Mouse (Mus musculus) layer of hippocampus, adult 2 months (tissue): Measurements from ENCODE around the gene Gm28041. TPM values are rescaled to one million over a fixed set of nuclear protein-coding genes. Genes with fewer than 3 reads are reported as not detected.
"Not testable (repeated sequence)": the region's sequence is repeated elsewhere in the genome, so short reads cannot be mapped to it uniquely, and the experiment has no call there.

Experiments used
- DNase-seq, 2 experiments: peaks; one replicate each; pipeline ENCODE4 v3.0.0; 2022; ENCODE audit warnings: low spot score in 2 of 2
- H3K27ac ChIP-seq: fragments of 200-600 bp; 2 replicates; pipeline ENCODE4 v1.8.1; 2022
- H3K4me3 ChIP-seq: fragments of 200-600 bp; 2 replicates; pipeline ENCODE4 v1.8.1; 2022; ENCODE audit warnings: mild to moderate bottlenecking
- CTCF ChIP-seq: fragments of 200-600 bp; conservative IDR thresholded peaks from 2 replicates; pipeline ENCODE4 v1.8.1; 2022; ENCODE audit warnings: antibody characterized with exemption, mild to moderate bottlenecking, moderate library complexity
- long read RNA-seq, 2 experiments: library from polyadenylated mRNA; stranded (forward); transcript quantifications; one replicate each; pipeline ENCODE4 v2.0.0; 2021; ENCODE audit warnings: borderline mapping rate in 2 of 2
- total RNA-seq, 2 experiments: library from RNA; stranded (reverse); gene quantifications; 2 replicates each; pipeline ENCODE4 v1.2.3; 2021

The Gm28041 gene
- under 1 TPM in 1 of 2 experiments, not detected in 1; 0.72 TPM for total RNA-seq
- long read RNA-seq, experiment 1, result 0 reads
- long read RNA-seq, experiment 2, result 0 reads

GRCm38 (mm10) chr13:67375050-67375911, at the start of gene Gm28041, which contains the start of gene Zfp456:
Gene Gm28041 (minus strand): TSS chr13:67375733.
Gene Zfp456 (minus strand): TSS chr13:67375810.
- DNase-seq, result peak; percentile 20 to 22
- H3K4me3 ChIP-seq, result peak within 1 kb of the TSS; percentile 42
- not testable (repeated sequence) for H3K27ac ChIP-seq

- not testable (repeated sequence) for DNase-seq, H3K4me3 ChIP-seq, H3K27ac ChIP-seq
These were observed 47.0 kb upstream of the Gm28041 start for GRCm38 (mm10) chr13:67422532-67422931.

GRCm38 (mm10) chr13:67421207-67421857, 45.8 kb upstream of the Gm28041 start, which contains the start of gene Zfp459:
Gene Zfp459 (minus strand): TSS chr13:67421418.
- H3K4me3 ChIP-seq, result peak within 1 kb of the TSS; percentile 75
- peak; percentile 4 to 36 for DNase-seq
- no peak for TF ChIP-seq CTCF
- H3K27ac ChIP-seq, result 0 out of 2 replicates have a peak within 1 kb of the TSS, but pooled peaks have one; percentile 20

- Histone ChIP-seq H3K4me3 (peak overlapping the region; percentile 75), H3K27ac (0 out of 2 replicates have a peak overlapping the region, but pooled peaks have one; percentile 20)
- no peak for DNase-seq
- TF ChIP-seq CTCF, result no peak
These were observed 45.1 kb upstream of the Gm28041 start for GRCm38 (mm10) chr13:67420558-67421206.

- DNase-seq, result no peak
- Histone ChIP-seq H3K27ac (no peak overlapping the region), H3K4me3 (no peak overlapping the region)
- TF ChIP-seq CTCF, result no peak
These were observed 41.3 kb upstream of the Gm28041 start for GRCm38 (mm10) chr13:67416811-67417210.

- H3K4me3 ChIP-seq, result no peak overlapping the region
- no peak overlapping the region for H3K27ac ChIP-seq
- TF ChIP-seq CTCF, result no peak
- no peak for DNase-seq
These were observed 40.2 kb upstream of the Gm28041 start for GRCm38 (mm10) chr13:67415759-67416158.

- TF ChIP-seq CTCF, result peak; percentile 54
- H3K27ac ChIP-seq, DNase-seq, H3K4me3 ChIP-seq: not testable (repeated sequence)
These were observed 38.1 kb upstream of the Gm28041 start for GRCm38 (mm10) chr13:67413634-67414033.

GRCm38 (mm10) chr13:67399183-67399903, 23.8 kb upstream of the Gm28041 start, which contains the start of gene Zfp429:
Gene Zfp429 (minus strand): TSS chr13:67399819.
- H3K4me3 ChIP-seq, result peak within 1 kb of the TSS; percentile 67
- DNase-seq, result peak; percentile 59 to 60
- peak within 1 kb of the TSS; percentile 67; the same call in 1 of the 2 replicates for H3K27ac ChIP-seq

- not testable (repeated sequence) for DNase-seq, H3K4me3 ChIP-seq, H3K27ac ChIP-seq
- TF ChIP-seq CTCF, result 0 out of 2 replicates have a peak, but pooled peaks have one; percentile 4
These were observed 722 bp upstream of the Gm28041 start for GRCm38 (mm10) chr13:67376255-67376654.

GRCm38 (mm10) chr13:67360131-67360744, 15.3 kb downstream of the Gm28041 start, which contains the start of the genes Gm28044 and Zfp953:
Gene Gm28044 (minus strand): TSS chr13:67360536.
Gene Zfp953 (minus strand): TSS chr13:67360605.
- peak within 1 kb of the TSS; percentile 76 for H3K27ac ChIP-seq
- TF ChIP-seq CTCF, result peak; percentile 35; the same call in 1 of the 2 replicates
- DNase-seq, result peak; percentile 89 to 92
- H3K4me3 ChIP-seq, result peak within 1 kb of the TSS; percentile 79

GRCm38 (mm10) chr13:67351854-67352253, 23.7 kb downstream of the Gm28041 start:
- TF ChIP-seq CTCF, result no peak
- no peak for DNase-seq
- no peak overlapping the region for H3K4me3 ChIP-seq
- H3K27ac ChIP-seq, result no peak overlapping the region
